Mouse (Mus musculus) liver, embryonic 14.5 days (tissue): ENCODE results near the gene Hnrnpab. TPM values are rescaled to one million over a fixed set of nuclear protein-coding genes. Genes with fewer than 3 reads are reported as not detected.

Experiments
- ATAC-seq: fragments of 200-750 bp; cut with Nextera tagmentation; 2 replicates; pipeline ENCODE4 v1.8.0; 2017; ENCODE audit warnings: moderate number of reproducible peaks, mild to moderate bottlenecking, moderate library complexity; ENCODE audit not compliant: insufficient read depth
- DNase-seq, 3 experiments: peaks; one replicate each; pipeline ENCODE4 v3.0.0-alpha.2; 2012 to 2013; ENCODE audit warnings: low read depth in 3 of 3, low spot score in 3 of 3
- H3K27ac ChIP-seq: fragments of 300-500 bp; sonication (generic); 2 replicates; pipeline ENCODE4 v1.5.1; 2014; ENCODE audit warnings: moderate library complexity, mild to moderate bottlenecking, control low read depth, inconsistent platforms
- H3K27me3 ChIP-seq: fragments of 300-500 bp; sonication (generic); 2 replicates; pipeline ENCODE4 v1.6.1; 2014; ENCODE audit warnings: mild to moderate bottlenecking, low read length, moderate library complexity; ENCODE audit not compliant: control insufficient read depth, insufficient read depth
- H3K36me3 ChIP-seq: fragments of 300-500 bp; sonication (generic); replicated peaks from 2 replicates; pipeline ENCODE4 v1.6.1; 2014; ENCODE audit warnings: low read depth; ENCODE audit not compliant: control insufficient read depth, insufficient read depth
- H3K4me1 ChIP-seq, 2 experiments: fragments of 200-500 bp in 1 of 2; fragments of 300-500 bp in 1 of 2; sonication (generic) in 1 of 2; replicated peaks; 2 replicates each; pipeline ENCODE4 v1.6.1; 2012 to 2014; ENCODE audit warnings: antibody characterized with exemption in 1 of 2, inconsistent platforms in 1 of 2, low read length in 1 of 2; ENCODE audit not compliant: control insufficient read depth in 2 of 2, insufficient read depth in 2 of 2
- H3K4me2 ChIP-seq: fragments of 300-500 bp; sonication (generic); 2 replicates; pipeline ENCODE4 v1.6.1; 2014; ENCODE audit warnings: low read depth, mild to moderate bottlenecking, control low read depth, moderate library complexity
- H3K4me3 ChIP-seq, 2 experiments: fragments of 200-500 bp in 1 of 2; fragments of 300-500 bp in 1 of 2; sonication (generic) in 1 of 2; 2 replicates each; pipeline ENCODE4 v1.5.1; 2012 to 2014; ENCODE audit warnings: low read depth in 2 of 2, low read length in 2 of 2, mild to moderate bottlenecking in 2 of 2, control low read depth in 1 of 2, inconsistent platforms in 1 of 2, moderate library complexity in 1 of 2; ENCODE audit not compliant: insufficient read depth in 1 of 2
- H3K9ac ChIP-seq: fragments of 300-500 bp; sonication (generic); replicated peaks from 2 replicates; pipeline ENCODE4 v1.6.1; 2014; ENCODE audit warnings: mild to moderate bottlenecking, control low read depth, moderate library complexity
- H3K9me3 ChIP-seq: fragments of 300-500 bp; sonication (generic); 2 replicates; pipeline ENCODE4 v1.6.1; 2016; ENCODE audit warnings: low read length, mixed read lengths; ENCODE audit not compliant: control insufficient read depth
- CTCF ChIP-seq: IDR thresholded peaks from 2 replicates; pipeline ENCODE4 v1.5.1; 2016; ENCODE audit warnings: antibody characterized with exemption, low read depth, control low read depth
- EP300 ChIP-seq: IDR thresholded peaks from 2 replicates; pipeline ENCODE4 v1.6.1; 2016; ENCODE audit warnings: antibody characterized with exemption, low read depth
- WGBS: fragments of 180-500 bp; shearing (Covaris S2); extraction: QIAGEN DNeasy Blood & Tissue Kit; methylation state at CpG from one replicate; pipeline ENCODE4 v1.1.7; 2014; ENCODE audit not compliant: insufficient replicate concordance; 5-methylcytosine and 5-hydroxymethylcytosine counted together
- polyA plus RNA-seq, 2 experiments: library from polyadenylated mRNA; depleted of rRNA in 1 of 2; stranded (reverse) in 1 of 2; unstranded in 1 of 2; fragments of >200 nt; fragmentation: Nextera tagmentation in 1 of 2; extraction: Ambion mirVana in 1 of 2; gene quantifications; 2 replicates each; pipeline versions ENCODE4 v1.2.1 to v1.2.3; 2012 to 2014

Hnrnpab gene
- polyA plus RNA-seq, 2 experiments = 220 to 260 TPM

DNA sequence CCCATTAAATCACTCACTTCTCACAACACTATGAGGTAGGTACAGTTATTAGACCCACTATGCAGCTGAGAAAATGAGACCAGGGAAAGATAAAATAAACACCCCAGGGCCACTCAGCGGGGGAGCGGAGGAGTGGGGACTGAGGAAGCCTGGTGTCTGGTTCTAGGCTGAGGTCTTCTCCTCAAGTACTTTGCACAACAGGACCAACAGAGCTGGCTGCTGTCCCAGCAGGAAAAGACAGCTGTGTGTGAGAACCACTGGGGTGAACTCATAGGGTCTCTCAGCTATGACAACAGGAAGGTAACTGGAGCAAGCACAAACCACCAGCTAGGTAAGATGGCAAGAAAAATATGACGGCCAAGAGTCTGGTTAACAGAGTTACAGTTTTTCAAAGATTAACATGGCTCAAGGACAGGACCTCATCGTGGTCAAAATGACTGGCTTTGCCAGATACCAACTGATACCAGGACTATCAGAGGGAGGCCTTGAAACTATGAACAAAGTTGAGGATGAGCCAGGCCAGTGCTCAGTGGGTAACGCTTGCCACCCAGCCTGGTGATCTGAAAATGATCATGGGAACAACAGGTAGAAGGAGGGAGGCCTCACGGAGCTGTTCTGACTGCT lies 25.6 kb upstream of the Hnrnpab start:
- Histone ChIP-seq H3K27ac (no peak overlapping the region), H3K4me2 (no peak overlapping the region), H3K9me3 (no peaks in the 10 kb centered on the region), H3K4me3 (no peak overlapping the region), H3K9ac (no peak overlapping the region), H3K27me3 (no peaks in the 10 kb centered on the region), H3K36me3 (peaks cover 9% of the 10 kb centered on the region; the same call in 1 of the 2 replicates), H3K4me1 (peaks cover 0 to 13% of the 10 kb centered on the region in 2 experiments; a peak in 3 of 4 replicates)
- DNase-seq (no peak), ATAC-seq (no peak)
- TF ChIP-seq CTCF = no peak
- no peak for TF ChIP-seq EP300
- WGBS = 55% methylated on average over 6 of the region's 6 CpGs

GRCm38 (mm10) chr11:51629651-51630314 lies 23.1 kb upstream of the Hnrnpab start:
- Histone ChIP-seq H3K4me2 (no peak overlapping the region), H3K9ac (no peak overlapping the region), H3K27me3 (no peaks in the 10 kb centered on the region), H3K36me3 (peaks cover 21% of the 10 kb centered on the region), H3K4me1 (peaks cover 0 to 8% of the 10 kb centered on the region in 2 experiments; a peak in 2 of 4 replicates), H3K4me3 (no peak overlapping the region), H3K27ac (no peak overlapping the region), H3K9me3 (no peaks in the 10 kb centered on the region)
- TF ChIP-seq EP300 (no peak), CTCF (no peak)
- DNase-seq (no peak), ATAC-seq (no peak)
- 43% methylated on average over 15 of the region's 15 CpGs for WGBS

- H3K4me2 ChIP-seq = no peak overlapping the region
- no peaks in the 10 kb centered on the region for H3K27me3 ChIP-seq
- H3K9ac ChIP-seq = no peak overlapping the region
- WGBS = 81% methylated on average over 8 of the region's 8 CpGs
- H3K36me3 ChIP-seq = peaks cover 39% of the 10 kb centered on the region
- H3K9me3 ChIP-seq = no peaks in the 10 kb centered on the region
- TF ChIP-seq EP300 (no peak), CTCF (no peak)
- H3K4me3 ChIP-seq = no peak overlapping the region
- DNase-seq (no peak), ATAC-seq (no peak)
- H3K27ac ChIP-seq = no peak overlapping the region
- peaks cover 0 to 3% of the 10 kb centered on the region in 2 experiments; a peak in 2 of 4 replicates for H3K4me1 ChIP-seq
These were observed 21.3 kb upstream of the Hnrnpab start for GRCm38 (mm10) chr11:51627907-51628306.

DNA sequence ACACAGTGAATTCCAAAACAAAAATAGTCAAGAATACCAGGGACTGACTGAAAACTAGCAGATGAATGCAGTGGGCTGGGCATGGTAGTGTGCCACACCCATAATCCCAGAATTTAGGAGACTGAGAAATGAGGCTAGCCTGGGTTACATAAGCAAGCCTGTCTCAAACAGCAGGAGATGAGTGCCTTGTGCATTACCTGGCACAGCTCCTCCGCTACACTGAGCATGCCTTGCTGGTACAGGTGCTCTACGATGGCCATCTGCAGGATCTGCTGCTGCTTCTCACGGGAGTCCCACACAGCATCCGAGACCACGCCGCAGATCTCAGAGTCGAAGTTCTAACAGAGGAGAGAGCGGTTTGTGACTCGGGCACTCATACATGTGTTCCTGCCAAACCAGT lies 20.8 kb upstream of the Hnrnpab start:
- no peak overlapping the region for H3K27ac ChIP-seq
- TF ChIP-seq EP300 = no peak
- no peak for TF ChIP-seq CTCF
- DNase-seq = no peak
- H3K9me3 ChIP-seq = no peaks in the 10 kb centered on the region
- H3K27me3 ChIP-seq = no peaks in the 10 kb centered on the region
- no peak overlapping the region for H3K4me3 ChIP-seq
- WGBS = 83% methylated on average over 9 of the region's 9 CpGs
- no peak overlapping the region for H3K9ac ChIP-seq
- peaks cover 44% of the 10 kb centered on the region for H3K36me3 ChIP-seq
- H3K4me2 ChIP-seq = no peak overlapping the region
- H3K4me1 ChIP-seq = peaks cover 0 to 3% of the 10 kb centered on the region in 2 experiments; a peak in 2 of 4 replicates
- ATAC-seq = no peak

- DNase-seq (no peak), ATAC-seq (peak; percentile 64)
- no peaks in the 10 kb centered on the region for H3K27me3 ChIP-seq
- 57% methylated on average over 5 of the region's 5 CpGs for WGBS
- H3K9me3 ChIP-seq = no peaks in the 10 kb centered on the region
- peaks cover 46% of the 10 kb centered on the region for H3K36me3 ChIP-seq
- H3K9ac ChIP-seq = no peak overlapping the region
- peaks cover 0 to 14% of the 10 kb centered on the region in 2 experiments; a peak in 3 of 4 replicates for H3K4me1 ChIP-seq
- H3K4me3 ChIP-seq = no peak overlapping the region
- no peak overlapping the region for H3K27ac ChIP-seq
- H3K4me2 ChIP-seq = no peak overlapping the region
- TF ChIP-seq CTCF = no peak
- no peak for TF ChIP-seq EP300
These were observed 18.7 kb upstream of the Hnrnpab start for GRCm38 (mm10) chr11:51625187-51625820.
